Mouse (Mus musculus): ENCODE measurements around the gene Usp34.
"Not testable (repeated sequence)": the region's sequence is repeated elsewhere in the genome, so short reads cannot be mapped to it uniquely, and the experiment has no call there.

Gene Usp34

GRCm38 (mm10) chr11:23504801-23505200 lies 198.1 kb downstream of the Usp34 start:
- DNase-seq = not testable (repeated sequence)

- DNase-seq = not testable (repeated sequence)
These were observed 208.1 kb downstream of the Usp34 start for GRCm38 (mm10) chr11:23514785-23515184.

- DNase-seq = no peak
These were observed 208.6 kb downstream of the Usp34 start for GRCm38 (mm10) chr11:23515315-23515714.

GRCm38 (mm10) chr11:23518981-23519380 lies 212.3 kb downstream of the Usp34 start:
- DNase-seq = no peak

- DNase-seq = no peak
These were observed 213.9 kb downstream of the Usp34 start, which contains the start of gene 1700093K21Rik for GRCm38 (mm10) chr11:23520473-23521205. Gene 1700093K21Rik, minus strand, starts transcription at chr11:23521155.

GRCm38 (mm10) chr11:23537446-23537845 lies 230.8 kb downstream of the Usp34 start:
- DNase-seq = no peak

All from lung, postnatal 36 days (tissue).